13 mouse cellular contexts compared by ENCODE assay signal in genomic region chr3:63137391-63138147, GRCm38 (mm10).
DNase-seq lines count a peak whose midpoint lies in the region; ATAC-seq and TF ChIP-seq lines count a peak whose summit lies in the region.
"Had no signal": no experiment of that assay in that cellular context is flagged by ENCODE, and none has a peak within 500 bp of the region (broad histone marks: within the 10 kb centered on the region; RNA-seq: fewer than 3 reads in every experiment).

No protein-coding gene starts in this region.

- no peaks in the 10 kb centered on the region for H3K4me1 ChIP-seq in kidney, postnatal 0 days (replicated peaks; ENCODE audit: insufficient read depth, low read length)
- no peaks in the 10 kb centered on the region for H3K4me1 ChIP-seq in kidney, embryonic 15.5 days
- H3K4me1 ChIP-seq in embryonic facial prominence, embryonic 15.5 days, result peaks cover 8% of the 10 kb centered on the region
- no peaks in the 10 kb centered on the region for H3K4me1 ChIP-seq in hindbrain, embryonic 14.5 days (replicated peaks; ENCODE audit: control insufficient read depth, insufficient read depth, low read length)

- no peak overlapping the region for H3K27ac ChIP-seq in kidney, postnatal 0 days
- H3K27ac ChIP-seq in kidney, embryonic 15.5 days, result no peak overlapping the region
- peak overlapping the region; percentile 80 for H3K27ac ChIP-seq in embryonic facial prominence, embryonic 15.5 days (replicated peaks)
- no peak overlapping the region for H3K27ac ChIP-seq in hindbrain, embryonic 14.5 days

- ATAC-seq in kidney, postnatal 0 days (replicated peaks; ENCODE audit: low FRiP score, low read depth), result no peak
- no peak for ATAC-seq in kidney, embryonic 15.5 days (replicated peaks; ENCODE audit: low FRiP score)
- ATAC-seq in embryonic facial prominence, embryonic 15.5 days (ENCODE audit: insufficient number of reproducible peaks, low FRiP score, low TSS enrichment, low read depth), result peak; percentile 94
- ATAC-seq in hindbrain, embryonic 14.5 days (ENCODE audit: low FRiP score), result no peak

- peak; percentile 2 for DNase-seq in adrenal gland, adult 2 months
- DNase-seq in adrenal gland, adult 8-10 months, result no peak
- DNase-seq in kidney, postnatal 0 days (ENCODE audit: low spot score), result peak; percentile 7
- peak; percentile 18 for DNase-seq in lung, postnatal 10 days
- DNase-seq in hindbrain, embryonic 14.5 days (ENCODE audit: low spot score), result no peak
- DNase-seq in spleen, adult 12 weeks (ENCODE audit: low spot score), result no peak
- DNase-seq: cerebellum, adult 9-11 months; layer of hippocampus, adult 9-11 months; spleen, adult 18-20 months; thymus, adult 2 months had no signal

- H3K9ac ChIP-seq in kidney, postnatal 0 days (ENCODE audit: low read depth, low read length), result no peak overlapping the region
- no peak overlapping the region for H3K9ac ChIP-seq in kidney, embryonic 15.5 days
- no peak overlapping the region for H3K9ac ChIP-seq in embryonic facial prominence, embryonic 15.5 days
- no peak overlapping the region for H3K9ac ChIP-seq in hindbrain, embryonic 14.5 days

- TF ChIP-seq CTCF in kidney, postnatal 0 days (IDR thresholded peaks at IDR 0.05; ENCODE audit: low read depth), result no peak

- no peaks in the 10 kb centered on the region for H3K36me3 ChIP-seq in kidney, postnatal 0 days (ENCODE audit: insufficient read depth, low read length)
- H3K36me3 ChIP-seq in kidney, embryonic 15.5 days, result no peaks in the 10 kb centered on the region
- no peaks in the 10 kb centered on the region for H3K36me3 ChIP-seq in embryonic facial prominence, embryonic 15.5 days
- H3K36me3 ChIP-seq in hindbrain, embryonic 14.5 days (replicated peaks; ENCODE audit: control insufficient read depth, insufficient read depth), result no peaks in the 10 kb centered on the region

- no peak overlapping the region for H3K4me3 ChIP-seq in kidney, postnatal 0 days (replicated peaks; ENCODE audit: low read depth, low read length)
- H3K4me3 ChIP-seq in kidney, embryonic 15.5 days (replicated peaks), result no peak overlapping the region
- no peak overlapping the region for H3K4me3 ChIP-seq in embryonic facial prominence, embryonic 15.5 days (replicated peaks)
- no peak overlapping the region for H3K4me3 ChIP-seq in hindbrain, embryonic 14.5 days (replicated peaks; ENCODE audit: low read length)
- H3K4me3 ChIP-seq: erythroblast, embryonic 14.5 days had no signal

- WGBS in kidney, postnatal 0 days, result 72% methylated on average over 10 of the region's 10 CpGs
- 77% methylated on average over 10 of the region's 10 CpGs for WGBS in kidney, embryonic 15.5 days
- WGBS in embryonic facial prominence, embryonic 15.5 days, result 35% methylated on average over 10 of the region's 10 CpGs
- 90% methylated on average over 10 of the region's 10 CpGs for WGBS in hindbrain, embryonic 14.5 days

- no peak overlapping the region for H3K4me2 ChIP-seq in kidney, postnatal 0 days (ENCODE audit: low read length)
- no peak overlapping the region for H3K4me2 ChIP-seq in kidney, embryonic 15.5 days
- no peak overlapping the region for H3K4me2 ChIP-seq in embryonic facial prominence, embryonic 15.5 days (replicated peaks)
- H3K4me2 ChIP-seq in hindbrain, embryonic 14.5 days (replicated peaks), result no peak overlapping the region

- H3K9me3 ChIP-seq in kidney, postnatal 0 days (replicated peaks; ENCODE audit: low read length), result no peaks in the 10 kb centered on the region
- no peaks in the 10 kb centered on the region for H3K9me3 ChIP-seq in kidney, embryonic 15.5 days (replicated peaks)
- H3K9me3 ChIP-seq in embryonic facial prominence, embryonic 15.5 days (replicated peaks), result no peaks in the 10 kb centered on the region
- H3K9me3 ChIP-seq in hindbrain, embryonic 14.5 days (ENCODE audit: control insufficient read depth, low read length), result no peaks in the 10 kb centered on the region

- no peaks in the 10 kb centered on the region for H3K27me3 ChIP-seq in kidney, postnatal 0 days (ENCODE audit: insufficient read depth, low read length)
- H3K27me3 ChIP-seq in kidney, embryonic 15.5 days, result no peaks in the 10 kb centered on the region
- H3K27me3 ChIP-seq in embryonic facial prominence, embryonic 15.5 days, result no peaks in the 10 kb centered on the region
- H3K27me3 ChIP-seq in hindbrain, embryonic 14.5 days (ENCODE audit: control insufficient read depth, insufficient read depth, low read length), result no peaks in the 10 kb centered on the region

Comparison
In these comparisons a context has a peak if more than half of its experiments do, and no peak if none do; other contexts are left out.
1. DNase-seq: peak in adrenal gland, adult 2 months (single experiment), kidney, postnatal 0 days (single experiment) and lung, postnatal 10 days (single experiment); none in adrenal gland, adult 8-10 months (single experiment), hindbrain, embryonic 14.5 days (single experiment) and spleen, adult 12 weeks (single experiment).